Mouse (Mus musculus): ENCODE results near the gene Rps6kb2.

Rps6kb2 gene

GRCm38 (mm10) chr19:4162646-4163542, at the start of gene Rps6kb2:
Rps6kb2 (minus strand) TSS chr19:4163354.
- peak; percentile 97 for DNase-seq

- no peak for DNase-seq
These were observed 48.9 kb upstream of the Rps6kb2 start for GRCm38 (mm10) chr19:4211891-4212588.

- no peak for DNase-seq
These were observed 45.4 kb upstream of the Rps6kb2 start for GRCm38 (mm10) chr19:4208563-4208962.

GRCm38 (mm10) chr19:4206971-4207370, 43.8 kb upstream of the Rps6kb2 start:
- peak; percentile 82 for DNase-seq

DNA sequence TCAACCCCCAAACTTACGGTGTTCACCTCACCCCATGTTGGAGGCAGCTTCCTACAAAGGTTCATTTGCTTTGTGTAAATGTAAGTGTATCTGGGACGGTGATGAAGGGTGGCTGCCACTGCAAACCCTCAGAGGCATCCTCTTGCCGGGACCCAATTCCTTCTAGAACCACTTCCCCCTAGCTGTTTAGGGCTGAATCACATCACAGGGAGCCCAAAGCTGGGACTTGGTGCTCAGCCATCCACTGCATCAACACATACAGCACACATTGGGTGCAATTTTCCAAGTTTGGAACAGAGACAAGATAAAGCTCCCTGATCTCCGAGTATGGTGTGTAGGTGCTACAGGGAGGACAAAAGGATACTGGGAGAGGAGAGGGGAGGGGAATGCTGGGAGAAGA, 41.7 kb upstream of the Rps6kb2 start:
- DNase-seq = no peak

- no peak for DNase-seq
These were observed 40.6 kb upstream of the Rps6kb2 start for GRCm38 (mm10) chr19:4203604-4204326.

GRCm38 (mm10) chr19:4203148-4203547, 40.0 kb upstream of the Rps6kb2 start:
- DNase-seq = no peak

DNA sequence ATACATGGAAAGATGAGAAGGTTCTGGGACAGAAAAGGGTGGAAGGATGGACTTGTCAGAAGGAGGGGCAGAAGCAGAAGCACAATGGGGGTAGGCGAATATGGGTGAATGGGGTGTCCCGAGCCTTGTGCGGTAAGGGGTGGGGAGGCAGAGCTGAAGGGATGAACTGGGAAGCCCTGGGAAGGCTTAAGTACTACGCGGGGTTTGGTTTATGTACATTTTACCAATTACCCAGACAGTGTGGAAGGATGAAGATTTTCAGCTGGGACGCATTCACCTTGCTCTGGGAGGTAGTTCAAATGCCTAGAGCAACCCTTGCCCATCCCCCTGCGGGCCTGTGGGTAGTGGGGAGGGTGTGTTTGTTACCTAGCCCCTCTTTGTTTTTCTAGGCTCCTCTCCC, 39.0 kb upstream of the Rps6kb2 start:
- no peak for DNase-seq

GRCm38 (mm10) chr19:4201291-4201909, 38.2 kb upstream of the Rps6kb2 start, which contains the start of gene Rad9a:
Rad9a (minus strand) TSS chr19:4201662.
- peak; percentile 97 for DNase-seq

- DNase-seq = no peak
These were observed 34.0 kb upstream of the Rps6kb2 start for GRCm38 (mm10) chr19:4197180-4197579.

DNA sequence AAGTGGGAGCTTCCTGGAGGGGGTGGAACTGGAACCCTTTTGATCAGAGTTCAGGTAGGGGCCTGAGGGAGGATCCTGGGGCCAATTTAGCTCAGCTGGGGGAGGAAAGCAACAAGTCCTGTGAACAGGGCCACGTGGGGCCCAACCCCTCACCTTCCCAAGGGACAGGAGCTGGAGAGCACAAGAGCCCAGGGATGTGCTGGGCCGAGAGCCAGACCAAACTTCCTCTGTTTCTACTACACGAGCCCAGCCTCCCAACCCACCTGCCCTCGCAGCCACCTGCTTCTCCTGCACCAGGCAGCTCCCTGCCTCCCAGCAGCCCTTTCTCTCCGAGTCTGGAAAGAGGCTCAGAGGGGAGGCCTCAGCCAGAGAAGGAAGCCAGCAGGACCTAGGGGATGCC, 33.4 kb upstream of the Rps6kb2 start:
- DNase-seq = no peak

DNA sequence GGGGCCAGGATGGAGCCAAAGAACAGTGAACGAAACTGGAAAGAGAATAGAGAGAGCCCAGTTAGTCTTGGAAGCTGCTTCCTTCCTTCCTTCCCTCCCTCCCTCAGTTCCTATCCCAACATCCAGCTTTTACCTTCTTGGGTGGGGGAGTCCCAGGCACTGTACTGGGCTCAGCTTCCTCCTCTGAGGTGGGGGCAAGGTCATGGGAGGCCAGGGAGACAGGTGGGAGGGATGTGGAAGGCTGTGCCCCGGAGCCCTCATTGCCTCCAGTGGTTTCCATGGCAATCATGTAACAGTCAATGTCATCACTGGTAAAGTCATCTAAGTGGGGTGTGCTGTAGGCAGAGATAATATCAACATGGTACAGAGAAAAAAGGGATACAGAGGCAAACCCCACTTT, 32.9 kb upstream of the Rps6kb2 start:
- no peak for DNase-seq

DNA sequence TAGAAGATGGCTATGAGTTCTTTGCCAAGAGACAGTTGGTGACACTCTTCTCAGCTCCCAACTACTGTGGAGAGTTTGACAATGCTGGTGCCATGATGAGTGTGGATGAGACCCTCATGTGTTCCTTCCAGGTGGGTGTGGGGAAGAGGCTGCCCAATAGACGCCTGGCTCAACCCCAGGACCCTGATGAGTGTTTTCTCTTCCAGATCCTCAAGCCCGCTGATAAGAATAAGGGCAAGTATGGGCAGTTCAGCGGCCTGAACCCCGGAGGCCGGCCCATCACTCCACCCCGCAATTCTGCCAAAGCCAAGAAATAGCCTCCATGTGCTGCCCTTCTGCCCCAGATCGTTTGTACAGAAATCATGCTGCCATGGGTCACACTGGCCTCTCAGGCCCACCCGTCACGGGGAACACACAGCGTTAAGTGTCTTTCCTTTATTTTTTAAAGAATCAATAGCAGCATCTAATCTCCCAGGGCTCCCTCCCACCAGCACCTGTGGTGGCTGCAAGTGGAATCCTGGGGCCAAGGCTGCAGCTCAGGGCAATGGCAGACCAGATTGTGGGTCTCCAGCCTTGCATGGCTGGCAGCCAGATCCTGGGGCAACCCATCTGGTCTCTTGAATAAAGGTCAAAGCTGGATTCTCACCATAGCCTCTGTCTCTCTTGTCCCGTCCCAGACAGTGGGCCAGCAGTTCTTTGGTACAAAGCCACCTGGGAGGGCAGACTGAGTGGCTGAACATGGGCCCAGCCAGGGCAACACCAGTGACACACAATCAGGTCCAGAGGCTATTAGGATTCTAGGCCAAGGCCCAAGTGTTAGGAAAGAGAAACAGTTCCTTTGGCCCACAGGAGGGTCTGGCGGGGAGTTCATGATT, 31.9 kb upstream of the Rps6kb2 start:
- no peak for DNase-seq

GRCm38 (mm10) chr19:4194021-4194724, 31.0 kb upstream of the Rps6kb2 start:
- DNase-seq = no peak

DNA sequence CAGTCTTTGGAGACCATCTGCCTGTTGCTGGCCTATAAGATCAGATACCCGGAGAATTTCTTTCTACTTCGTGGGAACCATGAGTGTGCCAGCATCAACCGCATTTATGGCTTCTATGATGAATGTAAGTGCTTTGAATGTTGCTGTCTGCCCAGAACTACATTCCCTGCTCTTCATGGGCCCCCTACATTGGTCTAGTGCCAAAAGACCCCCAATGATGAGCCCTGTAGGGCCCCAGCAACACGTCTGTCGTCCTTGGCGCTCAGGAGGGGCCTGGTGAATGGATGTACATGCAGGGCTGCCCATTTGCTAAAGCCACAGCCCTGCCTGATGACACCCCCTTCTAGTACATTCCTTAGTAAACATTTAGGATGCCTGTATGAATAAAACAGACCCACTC, 30.0 kb upstream of the Rps6kb2 start:
- no peak for DNase-seq

- DNase-seq = no peak
These were observed 29.3 kb upstream of the Rps6kb2 start for GRCm38 (mm10) chr19:4192251-4192985.

DNA sequence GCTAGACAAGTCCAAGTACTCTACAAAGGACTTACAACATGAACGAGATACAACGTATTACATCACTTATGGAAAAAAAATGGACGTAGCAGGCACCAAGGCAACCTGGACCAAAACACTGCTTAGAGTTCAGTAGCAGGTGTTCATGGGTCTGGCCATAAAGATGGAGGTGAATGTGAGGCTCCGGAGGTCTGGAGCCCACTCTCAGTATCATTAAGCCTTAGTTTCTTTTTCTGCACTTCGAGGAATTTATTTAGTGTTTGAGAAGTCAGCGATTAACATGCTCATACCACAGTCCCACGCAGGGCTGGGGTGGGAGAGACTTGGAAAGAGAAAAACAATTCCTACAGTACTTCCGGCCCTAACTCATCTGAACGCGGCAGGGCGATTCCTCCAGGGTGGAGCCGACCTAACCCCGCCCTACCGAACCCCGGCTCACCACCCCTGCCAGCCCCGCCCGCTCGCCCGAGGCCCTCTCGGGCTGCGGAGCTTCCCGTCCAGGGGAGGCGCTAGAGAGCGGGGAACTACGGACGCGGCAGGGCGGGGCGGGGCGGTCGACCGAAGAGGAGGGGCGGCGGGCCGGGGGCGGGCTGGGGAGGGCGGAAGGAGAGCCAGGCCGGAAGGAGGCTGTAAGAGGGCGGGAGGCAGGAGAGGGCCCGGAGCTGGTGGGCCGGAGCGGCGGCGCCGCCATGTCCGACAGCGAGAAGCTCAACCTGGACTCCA, 28.5 kb upstream of the Rps6kb2 start, which contains the start of gene Ppp1ca:
TSS of gene Ppp1ca (plus strand) at position 538 of the 723 bp plus-strand sequence.
- DNase-seq = peak; percentile 99

DNA sequence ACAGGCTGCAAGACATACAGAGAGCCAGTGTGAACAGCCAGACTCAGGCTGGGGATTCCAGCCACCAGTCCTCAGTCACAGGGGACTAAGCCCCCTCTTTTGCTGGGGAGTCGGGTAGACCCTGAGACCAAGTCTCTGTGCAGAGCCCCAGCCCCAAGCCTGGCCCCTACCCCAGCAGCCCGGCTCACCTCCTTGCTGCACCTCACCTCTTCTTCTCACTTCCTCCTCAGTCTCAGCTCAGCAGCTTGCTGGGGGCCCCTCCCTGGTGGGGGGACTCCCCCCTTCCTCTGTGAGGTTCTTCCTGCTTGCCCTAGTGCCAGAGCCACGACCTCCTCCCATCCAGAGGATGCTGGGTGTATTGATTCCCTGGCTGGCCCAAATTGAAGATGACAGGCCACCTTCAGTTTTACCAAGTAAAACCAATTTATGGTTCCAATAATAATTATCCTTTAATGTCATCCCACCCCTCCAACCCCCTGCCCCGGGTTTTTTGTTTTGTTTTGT, 27.7 kb upstream of the Rps6kb2 start, which contains the start of gene Tbc1d10c:
TSS of gene Tbc1d10c (minus strand) at position 454 of the 504 bp plus-strand sequence.
- DNase-seq = peak; percentile 51

DNA sequence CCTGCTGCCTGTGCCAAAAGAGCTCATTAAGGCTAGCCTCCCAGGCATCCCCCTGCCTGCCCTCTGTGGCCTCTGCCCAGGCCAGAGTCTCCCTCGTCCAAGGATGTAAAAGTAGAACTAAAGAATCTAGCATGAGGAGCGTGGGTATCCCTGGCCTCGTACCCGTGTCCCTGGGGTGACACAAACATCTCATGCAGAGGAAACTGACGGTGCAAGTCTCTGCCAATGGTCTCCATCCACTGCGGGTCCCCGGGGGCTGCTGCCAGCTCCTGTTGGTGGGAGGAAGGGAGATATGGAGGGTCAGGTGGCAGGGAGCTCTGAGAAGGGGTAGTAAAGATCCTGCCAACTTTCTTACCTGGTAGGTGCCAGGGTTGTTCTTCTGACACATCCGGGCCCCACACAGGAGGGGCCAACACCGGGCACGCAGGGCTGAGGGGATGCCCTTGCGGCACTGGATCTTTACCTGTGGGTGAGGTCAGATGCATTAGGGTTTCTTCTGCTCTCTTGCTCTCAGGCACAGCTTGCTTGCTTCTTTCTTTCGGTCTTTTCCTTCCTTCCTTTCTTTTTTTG, 26.0 kb upstream of the Rps6kb2 start:
- DNase-seq = no peak

All from lung, postnatal 14 days (tissue).